Mouse (Mus musculus) testis, adult 2 months (tissue): ENCODE data around the gene Osbpl10. TPM values are rescaled to one million over a fixed set of nuclear protein-coding genes. Genes with fewer than 3 reads are reported as not detected.

Experiments
- H3K27ac ChIP-seq: fragments of 200-500 bp; 2 replicates; pipeline ENCODE4 v1.5.1; 2012; ENCODE audit warnings: low read depth, low read length; ENCODE audit not compliant: control insufficient read depth, insufficient read depth
- H3K27me3 ChIP-seq: fragments of 200-500 bp; 2 replicates; pipeline ENCODE4 v1.6.1; 2012; ENCODE audit warnings: mild to moderate bottlenecking, low read length, moderate library complexity; ENCODE audit not compliant: control insufficient read depth, insufficient read depth
- H3K36me3 ChIP-seq: fragments of 200-500 bp; 2 replicates; pipeline ENCODE4 v1.6.1; 2012; ENCODE audit warnings: mild to moderate bottlenecking, low read length; ENCODE audit not compliant: control insufficient read depth, insufficient read depth
- H3K4me1 ChIP-seq: fragments of 200-500 bp; 2 replicates; pipeline ENCODE4 v1.6.1; 2012; ENCODE audit warnings: low read length; ENCODE audit not compliant: control insufficient read depth, insufficient read depth
- H3K4me3 ChIP-seq: fragments of 200-500 bp; 2 replicates; pipeline ENCODE4 v1.5.1; 2012; ENCODE audit warnings: low read depth, mild to moderate bottlenecking, low read length, moderate library complexity, mixed read lengths; ENCODE audit not compliant: control insufficient read depth
- CTCF ChIP-seq: fragments of 200-500 bp; IDR thresholded peaks from 2 replicates; pipeline ENCODE4 v1.5.1; 2012; ENCODE audit warnings: low read depth, mild to moderate bottlenecking, inconsistent platforms, low read length, moderate library complexity; ENCODE audit not compliant: control insufficient read depth, insufficient read depth, insufficient replicate concordance
- POLR2A ChIP-seq: fragments of 200-500 bp; IDR thresholded peaks from 2 replicates; pipeline ENCODE4 v1.6.1; 2012; ENCODE audit warnings: low read depth, mild to moderate bottlenecking, inconsistent platforms, low read length, moderate library complexity; ENCODE audit not compliant: control insufficient read depth
- polyA plus RNA-seq: library from polyadenylated mRNA; depleted of rRNA; stranded (reverse); fragments of >200 nt; gene quantifications from 2 replicates; pipeline ENCODE4 v1.2.3, GENCODE M21; 2012

The Osbpl10 gene
- polyA plus RNA-seq, 1 experiment = 136 TPM

DNA sequence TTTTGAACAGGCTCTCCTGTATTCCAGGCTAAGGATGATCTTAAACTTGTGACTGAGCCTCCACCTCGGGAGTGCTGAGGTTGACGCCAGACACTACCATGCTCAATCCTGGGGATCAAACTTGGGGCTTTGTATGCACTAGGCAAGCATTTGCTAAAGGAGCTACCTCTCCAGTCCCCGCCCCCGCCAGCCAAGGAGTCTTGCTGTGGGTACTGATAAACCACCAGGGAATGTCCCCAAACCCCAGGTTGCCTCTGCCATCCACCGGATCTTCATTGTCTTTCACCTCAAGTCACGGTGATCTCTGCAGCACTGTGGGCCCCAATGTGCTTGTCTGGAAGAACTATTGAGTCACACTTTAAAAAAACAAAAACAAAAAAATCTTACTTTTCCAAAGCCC is 224.8 kb downstream of the Osbpl10 start:
- TF ChIP-seq CTCF (no peak), POLR2A (no peak)
- Histone ChIP-seq H3K4me3 (no peak overlapping the region), H3K4me1 (0 out of 2 replicates have a peak, but pooled peaks cover 2% of the 10 kb centered on the region), H3K27ac (no peak overlapping the region), H3K36me3 (no peaks in the 10 kb centered on the region), H3K27me3 (no peaks in the 10 kb centered on the region)

DNA sequence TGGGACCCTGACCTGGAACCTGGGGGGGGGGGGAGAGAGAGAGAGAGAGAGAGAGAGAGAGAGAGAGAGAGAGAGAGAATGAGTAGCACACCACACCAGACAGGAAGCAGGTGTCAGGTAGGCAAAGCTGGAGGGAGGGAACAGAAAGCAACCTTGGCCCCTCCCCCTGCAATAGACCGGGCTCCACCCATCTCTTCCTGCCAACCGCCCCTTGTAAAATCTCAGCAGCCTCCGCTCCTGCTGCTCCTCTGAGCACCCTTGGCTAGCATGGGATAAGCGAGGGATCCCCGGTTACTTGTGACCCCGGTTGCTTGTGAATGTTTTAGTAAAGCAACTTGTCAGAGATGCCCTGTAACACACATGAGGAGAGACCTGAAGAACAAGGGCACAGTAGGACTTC is 227.1 kb downstream of the Osbpl10 start:
- TF ChIP-seq CTCF = no peak
- TF ChIP-seq POLR2A = no peak
- Histone ChIP-seq H3K4me3 (no peak overlapping the region), H3K27ac (no peak overlapping the region)

DNA sequence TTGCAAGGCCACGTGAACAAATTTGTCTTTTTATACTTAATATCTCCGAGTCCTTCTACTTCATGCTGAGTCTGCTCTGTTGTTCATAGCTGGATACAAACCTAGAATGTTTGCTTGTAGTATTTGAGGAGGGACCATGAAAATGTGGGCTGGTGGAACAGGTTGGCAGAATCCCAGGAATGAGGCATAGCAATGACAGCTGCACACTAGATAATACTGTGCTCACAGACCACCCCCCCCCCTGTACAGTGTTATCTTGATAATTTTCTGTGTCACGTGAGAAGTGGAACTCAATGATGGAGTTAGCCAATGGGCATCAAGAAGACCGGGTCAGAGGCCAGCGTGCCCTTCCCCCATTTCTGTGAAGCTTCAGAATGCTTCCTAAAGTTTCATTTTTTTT is 227.8 kb downstream of the Osbpl10 start:
- TF ChIP-seq CTCF = no peak
- no peak for TF ChIP-seq POLR2A
- H3K4me3 ChIP-seq = no peak overlapping the region
- no peaks in the 10 kb centered on the region for H3K36me3 ChIP-seq
- H3K27ac ChIP-seq = no peak overlapping the region
- H3K4me1 ChIP-seq = peaks cover 2% of the 10 kb centered on the region; the same call in 1 of the 2 replicates
- no peaks in the 10 kb centered on the region for H3K27me3 ChIP-seq

More for the DNA sequence above, 227.1 kb downstream of the Osbpl10 start:
- Histone ChIP-seq H3K4me1 (peaks cover 2% of the 10 kb centered on the region; the same call in 1 of the 2 replicates), H3K36me3 (no peaks in the 10 kb centered on the region), H3K27me3 (no peaks in the 10 kb centered on the region)

DNA sequence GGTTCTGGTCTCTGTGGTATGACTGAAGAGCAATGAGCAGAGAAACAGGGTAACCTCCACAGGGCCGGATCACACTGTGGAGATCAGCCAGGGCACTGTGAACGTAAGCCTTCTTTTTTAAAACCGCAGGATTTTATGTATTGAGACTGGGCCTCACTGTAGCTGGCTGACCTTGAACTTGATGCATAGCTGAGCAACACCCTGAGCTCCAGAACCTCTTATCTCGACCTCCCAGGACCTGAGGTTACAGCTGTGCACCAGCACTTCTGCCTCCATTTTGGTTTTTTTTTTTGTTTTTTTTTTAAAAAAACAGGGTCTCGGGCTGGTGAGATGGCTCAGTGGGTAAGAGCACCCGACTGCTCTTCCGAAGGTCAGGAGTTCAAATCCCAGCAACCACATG is 231.4 kb downstream of the Osbpl10 start:
- H3K27me3 ChIP-seq = no peaks in the 10 kb centered on the region
- peaks cover 2% of the 10 kb centered on the region; the same call in 1 of the 2 replicates for H3K4me1 ChIP-seq
- H3K4me3 ChIP-seq = no peak overlapping the region
- H3K36me3 ChIP-seq = no peaks in the 10 kb centered on the region
- no peak overlapping the region for H3K27ac ChIP-seq
- TF ChIP-seq CTCF (no peak), POLR2A (no peak)

DNA sequence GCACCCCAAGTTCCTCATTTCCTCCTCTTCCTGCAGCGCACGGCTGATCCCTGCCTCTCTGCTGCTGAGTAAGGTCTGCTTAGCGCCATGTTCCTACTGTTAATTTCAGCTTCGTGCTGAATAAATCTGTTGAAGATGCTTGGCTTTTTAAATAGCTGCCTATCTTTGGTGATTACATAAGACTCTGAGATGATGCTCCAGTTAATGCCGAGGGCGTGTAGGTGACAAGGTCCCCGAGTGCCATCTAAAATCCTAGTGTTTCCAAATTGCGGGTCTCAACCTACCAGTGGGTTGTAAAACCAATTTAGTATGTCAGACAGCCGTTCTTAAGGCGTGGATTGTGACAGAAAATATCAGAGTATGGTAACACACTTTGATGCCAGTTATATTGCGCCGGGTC is 232.2 kb downstream of the Osbpl10 start:
- Histone ChIP-seq H3K36me3 (no peaks in the 10 kb centered on the region), H3K27ac (no peak overlapping the region), H3K4me3 (no peak overlapping the region), H3K27me3 (no peaks in the 10 kb centered on the region), H3K4me1 (peaks cover 5% of the 10 kb centered on the region; the same call in 1 of the 2 replicates)
- TF ChIP-seq CTCF (no peak), POLR2A (no peak)

DNA sequence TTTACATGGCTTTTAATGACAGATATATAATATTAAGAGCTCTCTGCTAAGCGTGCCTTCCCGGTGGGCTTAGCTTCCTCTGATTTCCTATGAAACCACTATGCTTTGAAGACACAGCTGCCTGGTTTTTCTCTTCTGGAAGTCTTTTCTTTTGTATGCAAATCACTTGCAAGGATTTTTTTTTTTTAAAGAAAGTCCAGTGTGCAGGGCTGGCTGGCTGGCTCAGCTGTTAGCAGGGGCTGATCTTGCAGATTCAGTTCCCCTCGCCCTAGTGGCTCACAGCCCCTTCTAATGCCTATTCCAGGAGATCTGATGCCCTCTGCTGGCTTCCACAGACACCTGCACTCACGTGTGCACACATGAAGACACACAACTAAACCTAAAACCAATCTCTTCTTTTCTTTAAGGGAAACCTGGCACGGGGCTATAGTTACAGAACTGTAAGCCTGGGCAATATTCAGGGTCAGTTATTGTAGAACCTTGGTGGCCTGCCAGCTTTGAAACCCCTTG is 235.4 kb downstream of the Osbpl10 start:
- Histone ChIP-seq H3K4me3 (no peak overlapping the region), H3K27ac (no peak overlapping the region), H3K4me1 (peaks cover 12% of the 10 kb centered on the region), H3K36me3 (no peaks in the 10 kb centered on the region), H3K27me3 (no peaks in the 10 kb centered on the region)
- TF ChIP-seq CTCF = no peak
- TF ChIP-seq POLR2A = no peak

DNA sequence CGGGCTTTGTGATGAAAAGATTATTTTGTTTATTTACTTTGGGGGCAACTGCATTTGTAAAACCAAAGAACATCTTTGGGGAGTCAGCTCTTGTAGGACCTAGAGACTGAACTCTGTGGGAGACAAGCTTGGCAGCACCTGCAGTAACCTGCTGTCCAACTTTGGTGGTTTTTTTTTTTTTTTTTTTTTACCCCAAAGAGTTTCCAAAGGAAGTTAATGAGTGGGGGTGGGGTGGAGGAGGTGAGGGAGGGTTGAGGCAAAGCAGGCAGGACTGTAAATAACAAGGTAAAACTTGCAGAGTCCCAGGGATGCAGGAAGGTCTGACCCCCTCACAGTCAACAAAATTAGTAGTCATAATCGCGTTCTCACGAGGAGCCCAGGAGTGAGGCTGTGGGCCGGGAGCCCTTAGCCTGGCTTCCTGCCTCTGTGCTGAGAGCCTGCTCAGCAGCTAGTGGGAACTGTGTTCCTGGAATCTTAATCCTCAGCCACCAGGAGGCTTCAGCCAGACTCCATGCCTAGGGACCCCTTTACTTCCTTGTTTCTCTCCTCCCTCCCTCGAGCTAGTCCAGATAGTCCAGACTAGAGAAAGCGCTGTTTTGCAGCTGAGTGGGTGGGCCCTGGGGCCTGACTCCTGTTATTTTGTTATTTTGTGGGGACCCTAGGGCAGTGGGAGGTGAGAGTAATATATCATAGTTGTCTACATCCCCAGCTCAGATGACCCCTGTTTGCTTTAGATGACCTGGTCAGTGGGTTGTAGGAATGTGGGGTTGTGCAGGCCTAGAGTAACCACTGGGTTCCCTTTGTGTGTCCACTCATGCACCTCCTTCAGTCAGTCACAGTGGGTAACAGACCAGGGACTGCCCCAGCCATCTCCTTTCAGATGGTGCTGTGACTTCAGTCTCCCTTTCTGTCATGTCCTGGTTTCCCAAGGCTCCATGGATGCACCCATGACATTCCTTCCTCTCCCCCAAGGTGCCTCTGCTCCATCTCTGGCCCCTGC is 236.5 kb downstream of the Osbpl10 start:
- H3K4me3 ChIP-seq = no peak overlapping the region
- no peaks in the 10 kb centered on the region for H3K27me3 ChIP-seq
- peaks cover 12% of the 10 kb centered on the region for H3K4me1 ChIP-seq
- H3K27ac ChIP-seq = no peak overlapping the region
- no peaks in the 10 kb centered on the region for H3K36me3 ChIP-seq
- no peak for TF ChIP-seq CTCF
- TF ChIP-seq POLR2A = no peak
